Mouse (Mus musculus): ENCODE results near the gene Ttc7. TPM values are rescaled to one million over a fixed set of nuclear protein-coding genes. Genes with fewer than 3 reads are reported as not detected.

Gene Ttc7
- polyA plus RNA-seq, 1 experiment from 2014 or later, result 3.6 TPM

DNA sequence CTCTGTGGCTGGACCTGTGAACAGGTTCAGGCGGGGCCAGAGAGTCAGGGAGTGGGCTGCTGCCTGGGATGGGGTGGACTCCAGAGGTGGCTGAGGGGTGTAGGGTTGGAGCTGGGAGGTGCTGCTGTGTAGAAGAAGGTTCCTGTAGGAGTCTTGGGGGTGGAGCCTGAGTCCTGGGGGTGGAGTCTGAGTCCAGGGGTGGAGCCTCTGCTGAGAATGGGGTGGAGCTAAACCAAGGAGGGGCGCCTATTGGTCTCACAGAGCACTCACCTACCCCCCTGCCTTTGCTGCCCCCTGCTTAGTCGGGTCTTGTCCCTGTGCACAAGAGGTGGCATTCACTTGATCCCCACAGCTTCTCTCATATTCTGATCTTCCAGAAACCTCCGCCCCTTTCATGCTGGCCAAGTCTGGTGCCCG is 31.9 kb downstream of the Ttc7 start:
- no peaks in the 10 kb centered on the region for H3K27me3 ChIP-seq (ENCODE audit: insufficient read depth, low read length)
- no peak overlapping the region for H3K4me3 ChIP-seq (ENCODE audit: low read depth, low read length)

DNA sequence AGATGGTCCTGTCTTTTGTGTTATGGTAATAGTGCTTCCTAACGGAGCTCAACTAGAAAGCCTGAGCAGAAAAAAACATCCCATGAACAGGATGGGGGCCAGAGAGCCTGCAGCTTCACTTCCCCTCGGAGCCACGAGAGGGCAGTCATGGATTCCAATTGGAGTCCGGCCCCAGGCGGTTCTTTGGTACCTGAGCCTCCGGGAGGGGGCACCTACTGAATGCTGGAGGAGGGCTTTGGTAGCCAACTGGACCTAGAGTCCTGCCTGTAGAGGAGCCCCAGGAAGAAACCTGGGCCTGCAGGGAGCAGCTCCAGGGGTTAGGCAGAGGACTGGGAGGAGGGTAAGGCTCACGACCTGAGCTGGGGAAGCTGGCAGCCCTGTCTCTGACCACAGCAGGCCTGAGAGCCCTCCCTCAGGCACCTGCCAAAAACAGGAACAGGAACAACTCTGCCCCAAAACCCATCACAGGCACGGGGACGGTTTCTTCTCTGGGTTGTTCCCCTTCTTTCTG is 32.4 kb downstream of the Ttc7 start:
- H3K4me2 ChIP-seq, result no peak overlapping the region
- DNase-seq (peak; percentile 95), ATAC-seq (ENCODE audit: insufficient read depth) (peak; percentile 71)
- H3K9me3 ChIP-seq (ENCODE audit: low read depth, low read length), result no peaks in the 10 kb centered on the region
- H3K4me3 ChIP-seq (ENCODE audit: low read depth, low read length), result no peak overlapping the region
- H3K4me1 ChIP-seq (ENCODE audit: insufficient read depth), result no peaks in the 10 kb centered on the region; the same call in 1 of the 2 replicates
- TF ChIP-seq CTCF (IDR thresholded peaks at IDR 0.05; ENCODE audit: low read depth), result peak; percentile 95
- no peaks in the 10 kb centered on the region for H3K27me3 ChIP-seq (ENCODE audit: insufficient read depth, low read length)
- 8% methylated on average over 9 of the region's 9 CpGs for WGBS
- no peaks in the 10 kb centered on the region for H3K36me3 ChIP-seq (ENCODE audit: insufficient read depth)
- no peak overlapping the region for H3K27ac ChIP-seq (ENCODE audit: low read depth)
- no peak overlapping the region for H3K9ac ChIP-seq

More for the DNA sequence above, 31.9 kb downstream of the Ttc7 start:
- no peak overlapping the region for H3K27ac ChIP-seq (ENCODE audit: low read depth)
- no peak overlapping the region for H3K9ac ChIP-seq
- H3K4me2 ChIP-seq, result no peak overlapping the region
- DNase-seq (no peak), ATAC-seq (ENCODE audit: insufficient read depth) (peak; percentile 52)
- no peaks in the 10 kb centered on the region for H3K9me3 ChIP-seq (ENCODE audit: low read depth, low read length)
- TF ChIP-seq CTCF (IDR thresholded peaks at IDR 0.05; ENCODE audit: low read depth), result no peak
- H3K36me3 ChIP-seq (ENCODE audit: insufficient read depth), result no peaks in the 10 kb centered on the region
- H3K4me1 ChIP-seq (ENCODE audit: insufficient read depth), result no peaks in the 10 kb centered on the region; the same call in 1 of the 2 replicates
- WGBS, result 52% methylated on average over 5 of the region's 5 CpGs

DNA sequence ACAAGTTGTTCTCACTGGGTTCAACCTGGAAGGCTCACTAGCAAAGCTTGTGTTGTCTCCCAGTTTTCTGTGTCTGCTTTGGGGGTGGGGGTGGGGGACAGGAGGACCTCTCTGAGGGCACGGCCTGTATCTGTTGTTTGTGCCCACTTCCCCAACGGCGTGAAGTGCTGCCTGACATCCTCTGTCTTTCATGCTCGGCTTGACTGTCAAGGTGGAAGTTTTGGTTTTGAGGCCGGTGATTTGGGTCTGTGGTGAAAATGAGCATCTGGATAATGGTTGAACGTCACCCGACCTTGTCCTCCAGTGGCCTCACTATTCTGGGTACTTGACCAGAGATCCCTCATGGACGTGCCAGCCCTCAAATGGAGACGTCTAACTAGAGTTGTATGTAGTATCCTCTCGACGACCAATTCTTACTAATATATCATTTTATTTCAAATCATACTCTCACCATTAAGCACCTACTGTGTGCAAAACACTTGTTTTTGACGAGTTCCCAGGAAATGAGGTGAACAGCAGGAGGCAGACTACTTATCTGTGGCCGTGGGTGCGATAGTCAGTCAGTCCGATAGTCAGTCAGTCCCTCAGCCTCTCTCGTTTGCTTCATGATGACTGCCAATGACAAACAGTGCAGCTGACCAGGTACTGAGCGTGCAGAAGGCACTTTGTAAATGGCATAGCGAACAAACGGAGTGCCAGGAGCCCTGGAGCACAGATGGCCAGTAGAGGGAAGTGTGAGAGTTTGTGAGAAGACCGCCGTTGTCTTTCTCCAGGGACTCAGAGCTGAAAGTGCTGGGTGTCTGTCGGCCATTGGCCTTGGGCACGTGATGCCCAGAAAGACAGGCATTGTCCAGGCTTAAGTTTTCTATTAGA is 33.4 kb downstream of the Ttc7 start:
- TF ChIP-seq CTCF (IDR thresholded peaks at IDR 0.05; ENCODE audit: low read depth), result peak; percentile 0; the same call in 1 of the 2 replicates
- 70% methylated on average over 23 of the region's 23 CpGs for WGBS
- ATAC-seq (ENCODE audit: insufficient read depth) (no peak), DNase-seq (no peak)
- Histone ChIP-seq H3K4me1 (ENCODE audit: insufficient read depth) (no peaks in the 10 kb centered on the region; the same call in 1 of the 2 replicates), H3K36me3 (ENCODE audit: insufficient read depth) (no peaks in the 10 kb centered on the region), H3K9ac (no peak overlapping the region), H3K27ac (ENCODE audit: low read depth) (no peak overlapping the region), H3K9me3 (ENCODE audit: low read depth, low read length) (no peaks in the 10 kb centered on the region), H3K4me2 (no peak overlapping the region), H3K27me3 (ENCODE audit: insufficient read depth, low read length) (no peaks in the 10 kb centered on the region), H3K4me3 (ENCODE audit: low read depth, low read length) (no peak overlapping the region)

DNA sequence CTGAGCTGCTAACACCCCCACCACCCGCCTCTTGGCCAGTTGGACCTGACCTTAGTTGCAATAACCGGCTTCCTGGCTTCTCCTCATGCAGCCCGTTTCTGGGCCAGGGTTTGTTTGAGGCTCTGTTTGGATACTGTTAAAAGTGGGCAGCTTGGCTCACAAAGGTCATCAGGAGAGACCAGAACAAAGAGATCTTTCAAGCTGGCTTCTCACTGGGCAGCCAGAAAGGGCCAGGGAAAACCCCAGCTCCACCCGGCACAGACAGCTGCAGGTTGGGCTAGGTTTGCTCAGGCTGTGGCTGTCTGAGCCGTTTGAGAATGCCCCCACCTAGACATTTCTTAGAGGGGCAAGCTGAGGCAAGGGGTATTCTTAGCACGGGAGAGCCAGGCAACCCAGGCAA is 34.6 kb downstream of the Ttc7 start:
- H3K4me1 ChIP-seq (ENCODE audit: insufficient read depth), result no peaks in the 10 kb centered on the region; the same call in 1 of the 2 replicates
- no peak overlapping the region for H3K9ac ChIP-seq
- TF ChIP-seq CTCF (IDR thresholded peaks at IDR 0.05; ENCODE audit: low read depth), result no peak
- H3K36me3 ChIP-seq (ENCODE audit: insufficient read depth), result no peaks in the 10 kb centered on the region
- ATAC-seq (ENCODE audit: insufficient read depth), result no peak
- no peak for DNase-seq
- H3K4me3 ChIP-seq (ENCODE audit: low read depth, low read length), result no peak overlapping the region
- no peaks in the 10 kb centered on the region for H3K27me3 ChIP-seq (ENCODE audit: insufficient read depth, low read length)
- WGBS, result 32% methylated on average over 6 of the region's 6 CpGs
- H3K4me2 ChIP-seq, result no peak overlapping the region
- no peak overlapping the region for H3K27ac ChIP-seq (ENCODE audit: low read depth)
- H3K9me3 ChIP-seq (ENCODE audit: low read depth, low read length), result 0 out of 2 replicates have a peak, but pooled peaks cover 3% of the 10 kb centered on the region

DNA sequence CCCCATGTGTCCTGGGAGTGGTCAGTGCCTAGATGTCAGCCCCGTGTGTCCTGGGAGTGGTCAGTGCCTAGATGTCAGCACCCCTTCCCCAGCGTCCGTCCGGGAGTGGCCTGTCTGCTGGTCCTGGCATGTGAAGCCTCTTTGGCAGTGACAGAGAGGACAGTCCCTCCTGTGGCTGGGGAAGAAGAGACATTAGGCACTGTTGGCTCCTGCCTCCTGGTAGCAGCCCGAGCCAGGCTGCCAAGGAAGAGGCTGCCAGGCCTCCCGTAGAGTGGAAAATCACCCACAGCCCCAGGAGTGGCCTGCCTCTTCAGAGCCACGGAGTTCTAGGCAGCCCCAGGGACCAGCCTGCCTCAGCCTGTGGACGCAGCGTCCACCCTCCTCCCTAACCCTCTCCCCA is 35.3 kb downstream of the Ttc7 start:
- 69% methylated on average over 9 of the region's 9 CpGs for WGBS
- Histone ChIP-seq H3K4me3 (ENCODE audit: low read depth, low read length) (no peak overlapping the region), H3K27me3 (ENCODE audit: insufficient read depth, low read length) (no peaks in the 10 kb centered on the region), H3K9me3 (ENCODE audit: low read depth, low read length) (0 out of 2 replicates have a peak, but pooled peaks cover 3% of the 10 kb centered on the region), H3K27ac (ENCODE audit: low read depth) (no peak overlapping the region), H3K4me1 (ENCODE audit: insufficient read depth) (no peaks in the 10 kb centered on the region; the same call in 1 of the 2 replicates), H3K36me3 (ENCODE audit: insufficient read depth) (no peaks in the 10 kb centered on the region), H3K9ac (no peak overlapping the region), H3K4me2 (no peak overlapping the region)
- ATAC-seq (ENCODE audit: insufficient read depth) (no peak), DNase-seq (no peak)
- no peak for TF ChIP-seq CTCF (IDR thresholded peaks at IDR 0.05; ENCODE audit: low read depth)

DNA sequence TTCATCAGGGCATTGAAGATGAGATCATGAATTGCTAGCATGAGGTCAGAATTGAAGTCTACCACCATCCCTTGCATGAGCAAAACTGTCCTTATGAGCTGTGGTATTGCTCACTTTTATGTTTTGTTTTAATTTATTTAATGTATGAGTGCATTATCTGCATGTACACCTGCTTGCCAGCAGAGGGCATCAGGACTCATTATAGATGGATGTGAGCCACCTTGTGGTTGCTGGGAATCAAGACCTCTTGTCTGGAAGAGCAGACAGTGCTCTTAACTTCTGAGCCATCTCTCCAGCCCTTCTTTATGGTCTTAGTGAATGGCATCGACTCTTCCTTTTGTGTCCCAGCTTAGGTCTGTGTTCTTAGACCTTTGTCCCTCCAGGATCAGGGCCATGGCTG is 39.0 kb downstream of the Ttc7 start:
- ATAC-seq (ENCODE audit: insufficient read depth), result no peak
- no peak for DNase-seq
- TF ChIP-seq CTCF (IDR thresholded peaks at IDR 0.05; ENCODE audit: low read depth), result peak; percentile 78
- 95% methylated on average over 1 of the region's 1 CpGs for WGBS
- Histone ChIP-seq H3K4me2 (no peak overlapping the region), H3K27ac (ENCODE audit: low read depth) (no peak overlapping the region), H3K9me3 (ENCODE audit: low read depth, low read length) (0 out of 2 replicates have a peak, but pooled peaks cover 3% of the 10 kb centered on the region), H3K9ac (no peak overlapping the region), H3K4me3 (ENCODE audit: low read depth, low read length) (no peak overlapping the region), H3K4me1 (ENCODE audit: insufficient read depth) (no peaks in the 10 kb centered on the region), H3K27me3 (ENCODE audit: insufficient read depth, low read length) (no peaks in the 10 kb centered on the region), H3K36me3 (ENCODE audit: insufficient read depth) (no peaks in the 10 kb centered on the region)

DNA sequence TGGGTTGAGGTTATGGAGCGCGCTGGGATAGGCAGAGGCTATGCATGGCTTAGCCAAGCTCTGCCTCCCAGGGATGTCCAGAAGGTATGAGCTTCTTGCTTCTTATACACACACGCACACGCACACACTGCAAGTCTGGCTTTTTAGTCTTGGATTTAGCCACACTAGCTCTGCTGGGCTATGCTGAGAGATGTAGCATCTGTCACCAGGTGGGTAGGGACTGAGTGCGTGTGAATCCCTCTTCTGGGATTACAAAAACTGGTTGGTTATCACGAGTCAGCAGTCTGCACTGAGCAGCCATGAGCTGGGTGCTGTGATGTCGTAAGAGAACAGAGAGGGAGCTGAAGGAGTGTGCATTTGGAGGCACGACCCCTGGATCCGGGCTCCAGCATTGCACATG is 40.5 kb downstream of the Ttc7 start:
- Histone ChIP-seq H3K4me3 (ENCODE audit: low read depth, low read length) (no peak overlapping the region), H3K9me3 (ENCODE audit: low read depth, low read length) (0 out of 2 replicates have a peak, but pooled peaks cover 3% of the 10 kb centered on the region), H3K36me3 (ENCODE audit: insufficient read depth) (no peaks in the 10 kb centered on the region), H3K4me2 (no peak overlapping the region), H3K27me3 (ENCODE audit: insufficient read depth, low read length) (no peaks in the 10 kb centered on the region), H3K4me1 (ENCODE audit: insufficient read depth) (no peaks in the 10 kb centered on the region), H3K27ac (ENCODE audit: low read depth) (no peak overlapping the region), H3K9ac (no peak overlapping the region)
- 79% methylated on average over 9 of the region's 9 CpGs for WGBS
- no peak for ATAC-seq (ENCODE audit: insufficient read depth)
- DNase-seq, result no peak
- no peak for TF ChIP-seq CTCF (IDR thresholded peaks at IDR 0.05; ENCODE audit: low read depth)

All from lung, embryonic 14.5 days (tissue).